Mouse (Mus musculus) right cerebral cortex, postnatal 14 days (tissue): ENCODE data around the gene Styxl1.
A peak's percentile ranks its signal among the peaks of the same experiment; 100 is the strongest.

Experiments used
- DNase-seq: peaks from one replicate; pipeline ENCODE4 v3.0.0; 2022

Styxl1 gene

GRCm38 (mm10) chr5:135724536-135725322, 53.5 kb downstream of the Styxl1 start:
- no peak for DNase-seq

GRCm38 (mm10) chr5:135723165-135723751, 54.9 kb downstream of the Styxl1 start:
- DNase-seq, result no peak

GRCm38 (mm10) chr5:135722121-135722520, 56.1 kb downstream of the Styxl1 start:
- peak; percentile 50 for DNase-seq

- no peak for DNase-seq
These were observed 57.1 kb downstream of the Styxl1 start for GRCm38 (mm10) chr5:135721076-135721475.

- DNase-seq, result no peak
These were observed 58.1 kb downstream of the Styxl1 start for GRCm38 (mm10) chr5:135720121-135720520.

GRCm38 (mm10) chr5:135719586-135720120, 58.5 kb downstream of the Styxl1 start:
- DNase-seq, result no peak

- no peak for DNase-seq
These were observed 62.6 kb downstream of the Styxl1 start for GRCm38 (mm10) chr5:135715624-135716023.

GRCm38 (mm10) chr5:135713441-135714218, 64.6 kb downstream of the Styxl1 start:
- DNase-seq, result peak; percentile 72

GRCm38 (mm10) chr5:135712803-135713202, 65.4 kb downstream of the Styxl1 start:
- DNase-seq, result no peak

GRCm38 (mm10) chr5:135711582-135712355, 66.4 kb downstream of the Styxl1 start:
- DNase-seq, result no peak

GRCm38 (mm10) chr5:135710599-135711214, 67.5 kb downstream of the Styxl1 start:
- no peak for DNase-seq

- no peak for DNase-seq
These were observed 68.5 kb downstream of the Styxl1 start for GRCm38 (mm10) chr5:135709716-135710115.

- DNase-seq, result no peak
These were observed 70.3 kb downstream of the Styxl1 start for GRCm38 (mm10) chr5:135707855-135708254.

GRCm38 (mm10) chr5:135707039-135707438, 71.1 kb downstream of the Styxl1 start:
- no peak for DNase-seq

GRCm38 (mm10) chr5:135705383-135705782, 72.8 kb downstream of the Styxl1 start:
- no peak for DNase-seq

GRCm38 (mm10) chr5:135703431-135703830, 74.8 kb downstream of the Styxl1 start:
- no peak for DNase-seq

- DNase-seq, result peak; percentile 62
These were observed 75.4 kb downstream of the Styxl1 start for GRCm38 (mm10) chr5:135702682-135703192.

- no peak for DNase-seq
These were observed 76.0 kb downstream of the Styxl1 start for GRCm38 (mm10) chr5:135702190-135702589.

GRCm38 (mm10) chr5:135701601-135702000, 76.6 kb downstream of the Styxl1 start:
- DNase-seq, result no peak

- no peak for DNase-seq
These were observed 80.5 kb downstream of the Styxl1 start for GRCm38 (mm10) chr5:135697711-135698111.
